Mouse (Mus musculus): ENCODE results near the gene Arhgef7. TPM values are rescaled to one million over a fixed set of nuclear protein-coding genes. Genes with fewer than 3 reads are reported as not detected.

Arhgef7 gene
- polyA plus RNA-seq, 1 experiment from 2014 or later: 62.3 TPM

DNA sequence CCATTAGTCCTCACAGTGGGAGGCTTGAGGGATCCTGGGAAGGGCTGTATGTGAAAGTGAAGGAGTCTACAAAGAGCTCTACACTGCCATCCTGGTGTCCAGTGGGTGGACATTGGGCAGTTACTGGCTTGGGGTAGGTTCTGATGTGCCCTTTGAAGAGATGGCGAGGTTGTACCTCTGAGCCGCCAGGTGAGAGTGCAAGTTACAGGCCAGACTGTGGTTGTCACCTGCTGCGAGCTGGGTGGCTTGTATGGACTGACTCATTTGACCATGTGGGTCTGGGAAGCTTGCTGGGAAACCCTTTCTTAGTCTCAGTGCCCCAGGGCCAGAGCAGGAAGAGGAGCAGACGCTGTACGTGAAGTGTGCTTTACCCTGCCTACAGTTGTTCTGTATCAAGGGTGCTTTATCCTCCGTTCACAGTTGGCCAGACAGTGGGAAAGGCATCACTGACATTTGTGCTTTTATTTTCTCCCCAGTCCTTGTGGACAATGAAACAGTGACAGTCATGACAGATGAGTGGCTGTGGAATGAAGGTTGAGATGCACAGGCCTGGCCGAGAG is 43.1 kb downstream of the Arhgef7 start:
- WGBS: 38% methylated on average over 7 of the region's 7 CpGs
- Histone ChIP-seq H3K27ac (replicated peaks) (peak overlapping the region; percentile 51; the same call in 1 of the 2 replicates), H3K4me3 (replicated peaks) (no peak overlapping the region), H3K36me3 (0 out of 2 replicates have a peak, but pooled peaks cover 4% of the 10 kb centered on the region), H3K4me1 (peaks cover 64% of the 10 kb centered on the region), H3K9ac (replicated peaks) (no peak overlapping the region), H3K27me3 (replicated peaks) (no peaks in the 10 kb centered on the region), H3K4me2 (no peak overlapping the region), H3K9me3 (replicated peaks) (no peaks in the 10 kb centered on the region)
- ATAC-seq (ENCODE audit: low FRiP score): no peak

DNA sequence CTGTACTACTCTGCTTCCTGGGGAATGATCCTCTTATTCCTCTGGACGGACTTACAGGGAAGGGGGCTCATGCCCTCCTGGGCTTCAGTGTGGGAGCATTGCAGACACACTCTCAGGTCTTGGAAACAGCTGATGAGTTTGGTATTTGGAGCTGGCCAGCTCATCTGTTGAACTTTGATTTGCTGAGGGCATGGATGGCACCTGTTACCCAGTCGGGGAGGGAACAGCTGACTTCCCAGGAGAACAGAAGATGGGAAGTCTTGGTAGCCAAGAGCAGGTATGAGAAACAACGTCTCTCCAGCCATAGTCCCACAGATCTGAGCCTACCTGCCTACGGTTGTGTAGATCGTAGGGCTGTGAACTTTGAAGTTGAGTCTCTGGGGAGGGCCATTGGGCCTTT is 44.1 kb downstream of the Arhgef7 start:
- Histone ChIP-seq H3K27me3 (replicated peaks) (no peaks in the 10 kb centered on the region), H3K27ac (replicated peaks) (no peak overlapping the region), H3K9me3 (replicated peaks) (no peaks in the 10 kb centered on the region), H3K36me3 (0 out of 2 replicates have a peak, but pooled peaks cover 4% of the 10 kb centered on the region), H3K4me2 (no peak overlapping the region), H3K4me1 (peaks cover 73% of the 10 kb centered on the region), H3K4me3 (replicated peaks) (no peak overlapping the region), H3K9ac (replicated peaks) (no peak overlapping the region)
- 94% methylated on average over 5 of the region's 5 CpGs for WGBS
- no peak for ATAC-seq (ENCODE audit: low FRiP score)

DNA sequence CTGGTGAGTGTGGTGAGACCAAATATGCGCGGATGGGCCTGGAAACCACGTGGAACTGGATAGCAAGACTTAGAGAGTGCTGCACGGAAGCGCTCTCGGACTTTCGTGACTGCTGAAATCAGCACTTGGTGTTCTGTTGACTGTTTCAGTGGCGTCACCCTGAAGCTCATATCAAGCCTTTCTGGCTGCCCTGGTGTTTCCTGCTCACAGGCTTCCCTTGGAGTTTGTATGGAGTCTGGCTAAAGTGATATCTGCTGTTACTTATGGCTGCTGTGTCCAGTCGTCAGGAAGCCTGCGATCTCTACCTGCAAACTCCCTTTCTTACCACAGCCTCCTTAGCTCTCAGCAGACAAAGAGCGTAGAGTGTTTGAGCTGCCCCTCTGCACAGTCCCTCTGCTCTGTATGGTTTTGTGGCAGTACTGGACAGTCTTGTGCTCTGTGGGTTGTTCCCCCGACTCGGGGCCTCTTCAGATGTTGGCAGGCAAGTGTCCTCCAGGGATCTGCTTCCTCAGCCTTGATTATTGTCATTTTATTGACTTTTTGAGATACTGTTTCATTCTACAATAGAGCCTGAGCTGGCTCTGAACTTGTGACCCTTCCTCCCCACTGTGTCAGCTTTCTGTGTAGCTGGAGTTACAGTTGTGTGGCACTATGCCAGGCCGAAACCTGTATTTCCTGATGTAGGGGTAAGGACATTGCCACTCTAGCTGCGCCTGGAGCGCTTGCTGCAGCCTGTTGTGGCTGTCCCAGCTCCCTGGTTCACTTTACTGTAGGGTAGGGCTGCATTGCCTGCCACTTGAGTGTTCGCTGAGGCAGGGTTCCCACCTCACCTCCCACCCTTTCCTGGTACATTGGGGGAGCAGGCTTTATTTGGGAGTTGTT is 46.9 kb downstream of the Arhgef7 start:
- Histone ChIP-seq H3K27ac (replicated peaks) (peak overlapping the region; percentile 3; the same call in 1 of the 2 replicates), H3K9ac (replicated peaks) (no peak overlapping the region), H3K4me1 (peaks cover 90% of the 10 kb centered on the region)

DNA sequence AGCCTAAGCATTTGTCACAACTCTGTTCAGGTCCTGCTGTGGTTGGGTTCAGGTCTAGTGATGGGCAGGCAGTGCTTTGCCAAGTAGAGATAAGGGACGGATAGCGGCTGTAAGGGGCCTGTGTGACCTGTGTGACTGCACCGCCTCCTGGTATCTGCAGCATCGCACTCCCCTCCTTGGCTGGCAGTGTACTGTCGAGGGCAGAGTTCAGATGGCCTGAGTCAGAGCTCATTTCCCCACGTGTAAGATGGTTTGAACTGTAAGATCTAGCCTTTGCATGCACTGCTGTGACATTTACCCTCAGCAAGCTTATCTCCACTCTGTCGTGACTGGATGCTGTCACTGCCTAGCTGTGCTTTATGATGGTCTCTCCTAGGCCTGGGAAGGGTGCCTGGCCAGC is 48.4 kb downstream of the Arhgef7 start:
- H3K9ac ChIP-seq (replicated peaks): no peak overlapping the region
- peaks cover 93% of the 10 kb centered on the region for H3K4me1 ChIP-seq
- H3K27me3 ChIP-seq (replicated peaks): no peaks in the 10 kb centered on the region
- no peaks in the 10 kb centered on the region for H3K9me3 ChIP-seq (replicated peaks)
- H3K4me3 ChIP-seq (replicated peaks): no peak overlapping the region
- ATAC-seq (ENCODE audit: low FRiP score): no peak
- H3K36me3 ChIP-seq: no peaks in the 10 kb centered on the region
- no peak overlapping the region for H3K4me2 ChIP-seq
- 65% methylated on average over 7 of the region's 7 CpGs for WGBS
- no peak overlapping the region; the same call in 1 of the 2 replicates for H3K27ac ChIP-seq (replicated peaks)

More for the DNA sequence above, 46.9 kb downstream of the Arhgef7 start:
- no peak overlapping the region for H3K4me2 ChIP-seq
- no peaks in the 10 kb centered on the region for H3K36me3 ChIP-seq
- H3K9me3 ChIP-seq (replicated peaks): no peaks in the 10 kb centered on the region
- 59% methylated on average over 17 of the region's 17 CpGs for WGBS
- no peaks in the 10 kb centered on the region for H3K27me3 ChIP-seq (replicated peaks)
- no peak overlapping the region for H3K4me3 ChIP-seq (replicated peaks)
- ATAC-seq (ENCODE audit: low FRiP score): no peak

DNA sequence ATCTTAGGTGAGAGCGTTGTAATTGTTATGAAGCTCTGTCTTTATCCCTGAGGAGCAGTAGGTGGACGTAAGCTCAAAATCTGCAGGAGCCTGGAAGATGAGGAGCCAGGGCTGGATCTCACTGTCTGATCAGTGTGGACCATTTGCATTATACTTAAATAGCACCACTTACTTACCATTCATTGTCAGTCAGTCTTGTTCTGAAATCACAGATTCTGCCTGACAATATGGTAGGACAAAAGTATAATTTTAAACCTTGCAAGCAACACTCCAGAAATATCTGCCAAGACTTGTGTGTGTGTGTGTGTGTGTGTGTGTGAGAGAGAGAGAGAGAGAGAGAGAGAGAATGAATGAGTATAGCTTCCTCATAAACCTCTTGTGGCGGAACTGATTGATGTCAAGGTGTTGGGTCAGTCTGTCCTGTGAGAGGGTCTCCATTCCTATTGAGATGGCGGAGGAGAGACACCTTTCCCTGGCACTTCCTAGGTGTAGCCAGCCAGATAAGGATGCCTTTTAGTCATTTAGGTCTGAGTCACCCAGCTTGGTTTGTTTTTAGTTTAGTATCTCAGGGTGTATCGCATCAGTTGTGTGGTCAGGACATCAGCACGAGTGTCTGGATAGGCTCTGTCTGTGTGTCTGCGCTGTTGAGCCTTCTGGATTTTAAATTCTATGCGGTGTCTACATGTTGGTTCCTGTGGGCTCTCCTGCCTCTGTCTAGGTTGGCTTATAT is 49.1 kb downstream of the Arhgef7 start:
- no peak overlapping the region for H3K27ac ChIP-seq (replicated peaks)
- ATAC-seq (ENCODE audit: low FRiP score): no peak

DNA sequence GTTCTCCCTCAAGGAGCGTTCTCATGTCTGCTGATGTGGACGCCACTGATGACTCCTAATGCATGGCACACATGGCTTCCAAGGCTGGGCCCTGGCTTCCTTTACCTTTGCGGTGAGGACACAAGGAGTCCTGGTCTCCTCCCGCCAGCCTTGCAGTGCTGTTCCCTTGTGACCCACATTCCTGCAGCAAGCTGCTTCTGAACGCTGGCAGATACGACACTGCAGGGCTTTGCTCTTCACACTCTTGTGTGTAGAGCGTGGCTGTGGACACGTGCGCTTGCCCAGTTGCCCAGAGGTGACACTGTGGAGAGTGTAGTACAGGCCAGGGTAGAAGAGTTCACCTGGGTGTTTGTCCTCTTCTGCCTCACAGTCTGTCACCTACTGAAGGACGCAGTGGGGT is 49.7 kb downstream of the Arhgef7 start:
- 72% methylated on average over 10 of the region's 10 CpGs for WGBS

More for the DNA sequence above, 49.1 kb downstream of the Arhgef7 start:
- H3K4me1 ChIP-seq: peaks cover 87% of the 10 kb centered on the region
- no peak overlapping the region for H3K4me3 ChIP-seq (replicated peaks)
- no peak overlapping the region for H3K9ac ChIP-seq (replicated peaks)
- WGBS: 91% methylated on average over 8 of the region's 8 CpGs
- no peaks in the 10 kb centered on the region for H3K9me3 ChIP-seq (replicated peaks)
- H3K27me3 ChIP-seq (replicated peaks): no peaks in the 10 kb centered on the region
- no peak overlapping the region for H3K4me2 ChIP-seq
- 0 out of 2 replicates have a peak, but pooled peaks cover 2% of the 10 kb centered on the region for H3K36me3 ChIP-seq

DNA sequence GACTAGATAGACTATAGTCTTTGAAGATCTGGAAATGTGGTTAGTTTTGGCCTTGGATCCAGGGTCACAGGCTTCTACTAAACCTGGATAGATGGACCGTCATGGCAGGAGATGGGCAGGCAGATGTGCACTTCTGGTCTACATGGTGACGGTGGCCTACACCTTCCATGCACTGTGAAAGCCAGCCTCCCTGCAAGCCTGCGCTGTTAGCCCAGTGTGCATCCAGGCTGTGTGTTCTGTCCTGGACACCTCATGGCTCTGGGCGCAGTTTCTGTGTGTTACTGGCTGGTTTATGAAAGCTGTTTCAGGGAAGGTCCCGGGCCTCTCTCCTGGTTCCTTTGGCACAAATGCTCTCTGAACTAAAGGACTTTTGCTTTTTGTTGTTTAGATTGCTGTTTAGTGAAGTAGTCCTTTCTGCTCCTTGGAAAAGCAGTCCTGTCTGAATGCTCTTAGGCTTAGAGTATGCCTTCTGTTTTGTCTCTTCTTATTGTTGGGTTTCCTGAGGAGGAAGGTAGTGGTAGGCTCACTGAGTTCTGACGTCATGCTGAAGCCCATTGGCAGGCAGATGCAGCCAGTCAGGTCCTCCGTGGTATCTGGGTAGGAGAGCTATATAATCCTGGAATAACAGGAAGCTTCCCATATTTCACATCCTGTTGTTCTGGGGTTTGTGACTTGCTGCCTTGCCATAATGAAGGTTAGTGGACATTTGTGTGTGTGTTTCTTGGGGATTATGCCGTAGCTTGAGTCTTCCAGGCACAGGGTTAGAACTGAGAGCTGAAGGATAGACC is 51.3 kb downstream of the Arhgef7 start:
- ATAC-seq (ENCODE audit: low FRiP score): no peak
- Histone ChIP-seq H3K4me1 (peaks cover 65% of the 10 kb centered on the region), H3K27ac (replicated peaks) (peak overlapping the region; percentile 51), H3K27me3 (replicated peaks) (no peaks in the 10 kb centered on the region), H3K36me3 (peaks cover 21% of the 10 kb centered on the region), H3K4me3 (replicated peaks) (no peak overlapping the region), H3K9ac (replicated peaks) (no peak overlapping the region; the same call in 1 of the 2 replicates), H3K9me3 (replicated peaks) (no peaks in the 10 kb centered on the region), H3K4me2 (no peak overlapping the region)
- 78% methylated on average over 8 of the region's 8 CpGs for WGBS

More for the DNA sequence above, 49.7 kb downstream of the Arhgef7 start:
- peaks cover 7% of the 10 kb centered on the region; the same call in 1 of the 2 replicates for H3K36me3 ChIP-seq
- no peak overlapping the region for H3K4me2 ChIP-seq
- no peak overlapping the region for H3K27ac ChIP-seq (replicated peaks)
- no peaks in the 10 kb centered on the region for H3K27me3 ChIP-seq (replicated peaks)
- H3K9me3 ChIP-seq (replicated peaks): no peaks in the 10 kb centered on the region
- no peak overlapping the region for H3K4me3 ChIP-seq (replicated peaks)
- ATAC-seq (ENCODE audit: low FRiP score): no peak
- no peak overlapping the region for H3K9ac ChIP-seq (replicated peaks)
- peaks cover 81% of the 10 kb centered on the region for H3K4me1 ChIP-seq

DNA sequence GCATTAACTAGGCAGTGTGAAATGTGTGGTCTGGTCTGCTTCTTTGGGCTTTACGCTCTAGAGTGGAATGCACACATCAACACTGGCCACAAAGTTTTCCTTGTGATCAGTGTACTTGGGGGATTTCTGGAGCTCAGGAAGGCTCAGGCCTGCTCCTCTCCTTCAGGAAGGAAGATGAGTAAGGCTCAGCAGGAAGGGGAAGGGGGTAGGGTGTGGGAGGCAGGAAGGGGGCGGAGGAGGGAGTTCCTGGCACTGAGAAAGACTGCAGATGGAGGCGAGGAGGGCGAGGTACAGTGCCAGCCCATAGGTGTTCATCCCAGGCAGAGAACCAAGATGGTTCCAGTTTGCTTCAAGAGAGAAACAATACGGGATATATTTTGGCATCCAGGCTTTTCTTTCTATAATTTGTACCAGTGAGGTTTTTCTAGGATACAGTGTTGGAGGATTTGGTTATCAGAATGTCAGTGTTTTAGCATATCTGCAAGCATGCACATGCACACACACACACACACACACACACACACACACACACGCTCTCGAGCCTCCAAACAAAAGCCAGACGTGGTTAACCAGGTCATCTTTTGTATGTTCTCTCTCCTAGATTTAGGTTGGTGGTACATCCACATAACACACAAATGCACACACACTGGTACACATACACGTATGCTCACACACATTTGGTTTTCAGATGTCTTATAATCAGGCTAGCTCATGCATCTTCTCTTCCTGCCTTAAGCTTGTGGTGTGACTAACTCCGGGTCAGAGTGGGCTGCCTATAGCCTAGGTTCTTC is 52.5 kb downstream of the Arhgef7 start:
- peaks cover 53% of the 10 kb centered on the region for H3K4me1 ChIP-seq
- peak overlapping the region; percentile 51; the same call in 1 of the 2 replicates for H3K27ac ChIP-seq (replicated peaks)
- no peaks in the 10 kb centered on the region for H3K9me3 ChIP-seq (replicated peaks)
- H3K9ac ChIP-seq (replicated peaks): no peak overlapping the region; the same call in 1 of the 2 replicates
- no peak for ATAC-seq (ENCODE audit: low FRiP score)
- H3K4me3 ChIP-seq (replicated peaks): no peak overlapping the region
- peak overlapping the region; percentile 9; the same call in 1 of the 2 replicates for H3K4me2 ChIP-seq
- H3K27me3 ChIP-seq (replicated peaks): no peaks in the 10 kb centered on the region
- H3K36me3 ChIP-seq: peaks cover 21% of the 10 kb centered on the region
- WGBS: 72% methylated on average over 10 of the region's 10 CpGs

DNA sequence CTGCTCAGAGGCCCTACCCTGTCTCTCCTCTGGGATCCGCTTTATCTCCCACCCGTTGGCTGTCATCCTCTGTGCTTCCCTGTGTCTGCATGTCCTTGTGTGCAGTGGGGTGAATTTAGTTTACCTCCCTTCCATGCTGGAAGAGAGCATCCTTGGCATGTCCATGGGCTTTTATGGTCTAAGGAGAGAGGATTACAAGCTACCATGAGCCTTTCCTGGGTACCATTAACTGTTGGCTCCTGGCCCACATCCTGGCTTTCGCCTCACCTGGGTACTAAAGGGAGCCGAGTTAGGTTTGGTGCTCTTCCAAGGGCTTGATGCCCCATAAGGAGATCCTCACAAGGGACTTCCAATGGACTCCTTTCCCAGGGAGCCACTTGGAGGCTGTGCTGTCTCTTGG is 53.1 kb downstream of the Arhgef7 start:
- no peak overlapping the region for H3K9ac ChIP-seq (replicated peaks)
- no peak overlapping the region for H3K4me2 ChIP-seq
- H3K4me3 ChIP-seq (replicated peaks): no peak overlapping the region
- 80% methylated on average over 4 of the region's 4 CpGs for WGBS
- H3K27ac ChIP-seq (replicated peaks): no peak overlapping the region
- no peaks in the 10 kb centered on the region for H3K27me3 ChIP-seq (replicated peaks)
- ATAC-seq (ENCODE audit: low FRiP score): no peak
- H3K36me3 ChIP-seq: peaks cover 27% of the 10 kb centered on the region
- H3K4me1 ChIP-seq: peaks cover 47% of the 10 kb centered on the region
- no peaks in the 10 kb centered on the region for H3K9me3 ChIP-seq (replicated peaks)

DNA sequence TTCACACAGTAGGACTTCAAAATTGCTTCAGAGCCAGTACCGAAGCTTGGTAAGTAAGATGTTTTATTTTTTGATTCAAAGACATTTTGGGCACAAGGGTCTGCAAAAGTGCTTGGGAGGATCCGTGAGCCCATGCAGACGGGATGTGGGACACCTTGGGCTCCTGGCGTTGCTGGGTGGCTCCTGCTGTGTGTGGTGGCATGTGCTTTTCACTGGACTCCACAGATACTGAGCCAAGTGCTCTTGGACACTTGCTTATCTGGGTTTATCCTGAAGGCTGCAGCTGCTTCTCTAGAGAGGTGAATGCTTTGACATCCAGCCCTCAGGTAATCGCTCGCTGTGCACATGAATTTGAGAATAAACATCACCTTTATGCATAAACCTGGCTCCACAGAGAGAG is 55.1 kb downstream of the Arhgef7 start:
- Histone ChIP-seq H3K4me1 (peaks cover 30% of the 10 kb centered on the region), H3K9ac (replicated peaks) (no peak overlapping the region), H3K4me3 (replicated peaks) (no peak overlapping the region), H3K27ac (replicated peaks) (no peak overlapping the region), H3K27me3 (replicated peaks) (no peaks in the 10 kb centered on the region), H3K36me3 (peaks cover 33% of the 10 kb centered on the region), H3K4me2 (no peak overlapping the region), H3K9me3 (replicated peaks) (no peaks in the 10 kb centered on the region)
- WGBS: 90% methylated on average over 6 of the region's 6 CpGs
- no peak for ATAC-seq (ENCODE audit: low FRiP score)
